Mouse (Mus musculus) bone marrow, adult 2 months (tissue): ENCODE results near the gene Abcg2.
"Not testable (repeated sequence)": the region's sequence is repeated elsewhere in the genome, so short reads cannot be mapped to it uniquely, and the experiment has no call there.

Experiments
- CTCF ChIP-seq: fragments of 200-500 bp; IDR thresholded peaks from 2 replicates; pipeline ENCODE4 v1.5.1; 2011; ENCODE audit warnings: low read length, control low read depth; ENCODE audit not compliant: control insufficient read depth, insufficient read depth
- POLR2A ChIP-seq: fragments of 200-500 bp; IDR thresholded peaks from 2 replicates; pipeline ENCODE4 v1.6.1; 2011; ENCODE audit warnings: low read depth, mild to moderate bottlenecking, control low read depth, low read length, borderline replicate concordance; ENCODE audit not compliant: control insufficient read depth

- not testable (repeated sequence) for TF ChIP-seq CTCF, POLR2A
These were observed at the start of gene Abcg2 for GRCm38 (mm10) chr6:58584223-58584622.
